25 mouse cellular contexts compared by ENCODE assay signal in the genomic region with DNA sequence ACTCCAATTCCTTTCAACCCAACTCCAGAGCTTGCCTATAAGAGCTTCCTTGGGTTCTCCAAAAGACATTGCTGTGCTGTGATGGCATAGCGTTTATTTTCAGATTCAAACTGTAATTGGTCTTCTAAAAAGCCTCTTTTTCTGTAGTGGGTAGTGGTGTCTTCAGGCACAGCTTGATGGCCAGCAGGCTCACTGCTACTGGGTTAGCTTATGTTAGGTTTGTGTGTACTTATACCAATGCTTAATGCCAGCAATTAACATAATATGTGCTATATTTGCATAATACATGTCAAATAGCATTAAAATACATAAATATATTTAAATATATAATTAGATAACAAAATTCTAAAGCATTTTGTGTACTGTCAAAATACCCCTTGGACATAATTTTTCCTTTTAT.
"Had no signal": no experiment of that assay in that cellular context is flagged by ENCODE, and none has a peak within 500 bp of the region (broad histone marks: within the 10 kb centered on the region; RNA-seq: fewer than 3 reads in every experiment).

No protein-coding gene starts in this region.

- H3K4me2 ChIP-seq: heart, embryonic 12.5 days; hindbrain, embryonic 13.5 days; hindbrain, embryonic 15.5 days; kidney, embryonic 15.5 days; limb, embryonic 13.5 days; limb, embryonic 15.5 days; liver, embryonic 12.5 days had no signal

- H3K4me3 ChIP-seq: heart, embryonic 10.5 days; heart, embryonic 12.5 days; hindbrain, embryonic 13.5 days; hindbrain, embryonic 15.5 days; kidney, embryonic 15.5 days; limb, embryonic 13.5 days; limb, embryonic 15.5 days; liver, embryonic 12.5 days had no signal

- DNase-seq: gastrocnemius, postnatal 14 days; gastrocnemius, postnatal 36 days; heart, adult 18-20 months; heart, postnatal 10 days; heart, postnatal 36 days; kidney, adult 11 months; kidney, adult 2 months; kidney, adult 9 months; kidney, postnatal 14 days; kidney, postnatal 36 days; layer of hippocampus, adult 9-11 months; layer of hippocampus, postnatal 36 days; left cerebral cortex, postnatal 4 days had no signal

- H3K36me3 ChIP-seq: heart, embryonic 10.5 days; heart, embryonic 12.5 days; hindbrain, embryonic 13.5 days; hindbrain, embryonic 15.5 days; kidney, embryonic 15.5 days; limb, embryonic 13.5 days; limb, embryonic 15.5 days; liver, embryonic 12.5 days had no signal

- ATAC-seq: hindbrain, postnatal 0 days; intestine, embryonic 16.5 days; liver, embryonic 12.5 days had no signal

- H3K4me1 ChIP-seq: heart, embryonic 10.5 days; heart, embryonic 12.5 days; hindbrain, embryonic 13.5 days; hindbrain, embryonic 15.5 days; kidney, embryonic 15.5 days; limb, embryonic 13.5 days; limb, embryonic 15.5 days; liver, embryonic 12.5 days had no signal

- H3K27ac ChIP-seq: heart, embryonic 10.5 days; hindbrain, embryonic 13.5 days; hindbrain, embryonic 15.5 days; hindbrain, postnatal 0 days; kidney, embryonic 15.5 days; kidney, postnatal 0 days; limb, embryonic 13.5 days; limb, embryonic 15.5 days; liver, embryonic 12.5 days; liver, embryonic 14.5 days had no signal

- H3K9ac ChIP-seq: heart, embryonic 12.5 days; hindbrain, embryonic 13.5 days; hindbrain, embryonic 15.5 days; kidney, embryonic 15.5 days; limb, embryonic 13.5 days; limb, embryonic 15.5 days; liver, embryonic 12.5 days; liver, embryonic 14.5 days had no signal

- H3K27me3 ChIP-seq: heart, embryonic 12.5 days; hindbrain, embryonic 13.5 days; hindbrain, embryonic 15.5 days; kidney, embryonic 15.5 days; limb, embryonic 13.5 days; limb, embryonic 15.5 days; liver, embryonic 12.5 days had no signal

- H3K9me3 ChIP-seq: heart, embryonic 10.5 days; heart, embryonic 12.5 days; hindbrain, embryonic 13.5 days; hindbrain, embryonic 15.5 days; kidney, embryonic 15.5 days; limb, embryonic 13.5 days; limb, embryonic 15.5 days; liver, embryonic 12.5 days had no signal
